Mouse (Mus musculus): ENCODE measurements around the gene Anxa5. TPM values are rescaled to one million over a fixed set of nuclear protein-coding genes. Genes with fewer than 3 reads are reported as not detected.

The Anxa5 gene
- polyA plus RNA-seq, 1 experiment from 2014 or later: 54.2 TPM

DNA sequence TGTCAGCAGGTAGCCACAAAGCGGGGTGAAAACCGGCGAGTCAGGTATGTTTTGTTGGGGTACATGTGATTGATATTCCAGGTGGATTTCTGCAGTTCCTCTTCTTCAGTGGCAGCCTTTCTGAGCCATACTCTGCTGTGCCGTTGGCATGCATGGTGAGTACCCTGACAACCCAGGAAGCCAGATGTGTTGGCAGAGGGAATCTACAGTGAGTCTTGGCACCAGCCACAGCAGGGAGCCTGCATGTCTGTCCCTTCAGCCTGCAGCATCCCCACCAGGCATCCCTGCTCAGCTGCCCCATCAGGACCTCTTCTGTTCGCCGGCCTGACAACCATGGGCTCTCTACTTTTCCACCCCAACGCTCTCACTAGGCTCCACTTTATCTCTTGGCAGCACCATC, 25.9 kb upstream of the Anxa5 start:
- H3K9ac ChIP-seq (ENCODE audit: low read depth, low read length): no peak overlapping the region
- H3K27ac ChIP-seq (ENCODE audit: low read length): no peak overlapping the region
- peaks cover 9% of the 10 kb centered on the region for H3K4me1 ChIP-seq (ENCODE audit: control insufficient read depth, insufficient read depth, low read length)
- no peaks in the 10 kb centered on the region for H3K36me3 ChIP-seq (ENCODE audit: control insufficient read depth, insufficient read depth, low read length)
- ATAC-seq: no peak
- no peaks in the 10 kb centered on the region for H3K9me3 ChIP-seq (replicated peaks; ENCODE audit: control insufficient read depth, low read length, poor library complexity, severe bottlenecking)
- no peak overlapping the region for H3K4me3 ChIP-seq (ENCODE audit: low read depth, low read length)
- no peak overlapping the region for H3K4me2 ChIP-seq (ENCODE audit: low read length)
- H3K27me3 ChIP-seq (ENCODE audit: control insufficient read depth, insufficient read depth, low read depth, low read length): no peaks in the 10 kb centered on the region
- WGBS: 73% methylated on average over 7 of the region's 7 CpGs

DNA sequence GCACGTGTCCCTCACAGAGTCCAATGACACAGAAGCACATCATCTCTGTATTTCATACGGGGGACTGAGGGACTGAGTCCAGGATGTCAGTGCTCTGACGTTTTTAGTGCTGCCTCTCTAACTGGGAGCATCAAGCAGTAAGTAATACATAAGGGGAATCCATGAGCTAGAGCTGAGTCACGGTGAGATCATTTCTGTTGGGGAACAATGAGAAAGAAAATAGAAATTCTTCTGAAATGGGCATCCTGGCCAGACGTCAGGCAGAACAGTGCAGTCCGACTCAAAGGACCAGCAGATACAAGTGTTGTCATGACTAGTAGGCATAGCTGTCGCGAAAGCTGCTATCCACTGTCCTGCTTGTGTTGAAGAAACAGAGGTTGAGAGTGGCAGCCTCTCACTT, 25.3 kb upstream of the Anxa5 start:
- Histone ChIP-seq H3K27me3 (ENCODE audit: control insufficient read depth, insufficient read depth, low read depth, low read length) (no peaks in the 10 kb centered on the region), H3K4me2 (ENCODE audit: low read length) (no peak overlapping the region), H3K36me3 (ENCODE audit: control insufficient read depth, insufficient read depth, low read length) (no peaks in the 10 kb centered on the region), H3K4me3 (ENCODE audit: low read depth, low read length) (no peak overlapping the region), H3K9ac (ENCODE audit: low read depth, low read length) (no peak overlapping the region), H3K27ac (ENCODE audit: low read length) (no peak overlapping the region), H3K9me3 (replicated peaks; ENCODE audit: control insufficient read depth, low read length, poor library complexity, severe bottlenecking) (no peaks in the 10 kb centered on the region), H3K4me1 (ENCODE audit: control insufficient read depth, insufficient read depth, low read length) (peaks cover 6% of the 10 kb centered on the region)
- WGBS: 86% methylated on average over 8 of the region's 8 CpGs
- ATAC-seq: no peak

DNA sequence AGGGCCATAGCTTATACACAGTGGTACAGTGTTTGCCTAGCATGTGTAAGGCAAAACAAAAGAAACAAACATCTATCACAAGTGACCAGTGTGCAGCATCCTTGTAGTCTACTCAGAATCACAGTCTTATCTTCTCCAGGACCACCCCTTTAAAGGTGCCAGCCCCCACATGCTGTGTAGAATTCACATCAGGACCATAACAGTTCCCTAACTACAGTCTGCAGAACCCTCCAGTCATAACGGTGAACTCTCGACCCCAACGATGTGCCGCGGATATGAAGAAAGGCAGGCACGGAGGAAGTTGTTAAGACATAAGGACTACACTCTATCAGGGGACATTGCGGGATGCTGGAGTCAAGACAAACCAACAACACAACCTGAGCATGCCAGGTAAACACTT, 23.7 kb upstream of the Anxa5 start:
- Histone ChIP-seq H3K4me1 (ENCODE audit: control insufficient read depth, insufficient read depth, low read length) (no peaks in the 10 kb centered on the region), H3K4me3 (ENCODE audit: low read depth, low read length) (no peak overlapping the region), H3K27me3 (ENCODE audit: control insufficient read depth, insufficient read depth, low read depth, low read length) (no peaks in the 10 kb centered on the region), H3K27ac (ENCODE audit: low read length) (no peak overlapping the region), H3K9me3 (replicated peaks; ENCODE audit: control insufficient read depth, low read length, poor library complexity, severe bottlenecking) (no peaks in the 10 kb centered on the region), H3K36me3 (ENCODE audit: control insufficient read depth, insufficient read depth, low read length) (no peaks in the 10 kb centered on the region), H3K9ac (ENCODE audit: low read depth, low read length) (no peak overlapping the region), H3K4me2 (ENCODE audit: low read length) (no peak overlapping the region)
- no peak for ATAC-seq
- WGBS: 94% methylated on average over 7 of the region's 7 CpGs

DNA sequence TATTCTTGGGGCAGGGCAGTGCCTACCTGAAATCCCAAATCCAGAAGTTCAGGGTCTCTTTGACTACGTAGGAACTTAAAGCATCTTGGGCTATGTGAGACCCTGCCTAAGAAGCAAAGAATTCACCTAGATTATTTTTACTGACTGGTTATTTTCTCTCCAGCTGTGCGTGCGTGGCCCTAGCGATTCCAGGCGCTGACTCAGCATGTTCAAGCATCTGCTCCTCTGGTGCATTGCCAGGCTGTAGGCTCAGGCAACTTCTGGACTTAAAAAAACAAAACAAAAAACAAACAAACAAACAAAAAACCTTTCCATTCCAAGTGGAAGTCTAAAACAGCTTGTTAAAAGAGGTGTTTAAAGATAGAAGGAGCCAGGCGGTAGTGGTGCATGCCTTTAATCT, 22.5 kb upstream of the Anxa5 start:
- Histone ChIP-seq H3K4me3 (ENCODE audit: low read depth, low read length) (no peak overlapping the region), H3K9me3 (replicated peaks; ENCODE audit: control insufficient read depth, low read length, poor library complexity, severe bottlenecking) (no peaks in the 10 kb centered on the region), H3K27me3 (ENCODE audit: control insufficient read depth, insufficient read depth, low read depth, low read length) (no peaks in the 10 kb centered on the region), H3K4me2 (ENCODE audit: low read length) (no peak overlapping the region), H3K27ac (ENCODE audit: low read length) (no peak overlapping the region), H3K36me3 (ENCODE audit: control insufficient read depth, insufficient read depth, low read length) (no peaks in the 10 kb centered on the region), H3K9ac (ENCODE audit: low read depth, low read length) (no peak overlapping the region), H3K4me1 (ENCODE audit: control insufficient read depth, insufficient read depth, low read length) (peaks cover 2% of the 10 kb centered on the region; the same call in 1 of the 2 replicates)
- 90% methylated on average over 6 of the region's 6 CpGs for WGBS
- ATAC-seq: no peak

DNA sequence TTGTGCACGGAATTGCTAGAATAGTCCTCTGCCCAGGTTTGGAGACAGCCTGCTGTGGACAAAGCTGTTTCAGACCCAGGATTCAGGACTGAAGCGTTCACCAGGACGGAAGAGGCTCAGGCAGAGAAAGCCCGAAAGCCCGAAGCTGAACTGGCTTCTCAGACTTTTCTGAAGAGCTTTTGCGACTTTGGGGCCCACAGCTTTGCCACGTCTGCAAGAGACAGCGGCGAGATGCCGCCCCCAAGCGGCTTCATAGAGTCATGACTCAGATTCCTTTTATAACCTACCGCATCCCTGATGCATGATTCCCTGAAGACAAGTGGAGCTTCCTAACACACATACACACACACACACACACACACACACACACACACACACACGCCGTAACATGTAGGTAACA, 21.1 kb upstream of the Anxa5 start:
- Histone ChIP-seq H3K4me1 (ENCODE audit: control insufficient read depth, insufficient read depth, low read length) (peaks cover 2% of the 10 kb centered on the region; the same call in 1 of the 2 replicates), H3K27me3 (ENCODE audit: control insufficient read depth, insufficient read depth, low read depth, low read length) (no peaks in the 10 kb centered on the region), H3K4me2 (ENCODE audit: low read length) (no peak overlapping the region), H3K9me3 (replicated peaks; ENCODE audit: control insufficient read depth, low read length, poor library complexity, severe bottlenecking) (no peaks in the 10 kb centered on the region), H3K36me3 (ENCODE audit: control insufficient read depth, insufficient read depth, low read length) (no peaks in the 10 kb centered on the region), H3K27ac (ENCODE audit: low read length) (no peak overlapping the region), H3K4me3 (ENCODE audit: low read depth, low read length) (no peak overlapping the region), H3K9ac (ENCODE audit: low read depth, low read length) (no peak overlapping the region)
- 20% methylated on average over 14 of the region's 14 CpGs for WGBS
- no peak for ATAC-seq

DNA sequence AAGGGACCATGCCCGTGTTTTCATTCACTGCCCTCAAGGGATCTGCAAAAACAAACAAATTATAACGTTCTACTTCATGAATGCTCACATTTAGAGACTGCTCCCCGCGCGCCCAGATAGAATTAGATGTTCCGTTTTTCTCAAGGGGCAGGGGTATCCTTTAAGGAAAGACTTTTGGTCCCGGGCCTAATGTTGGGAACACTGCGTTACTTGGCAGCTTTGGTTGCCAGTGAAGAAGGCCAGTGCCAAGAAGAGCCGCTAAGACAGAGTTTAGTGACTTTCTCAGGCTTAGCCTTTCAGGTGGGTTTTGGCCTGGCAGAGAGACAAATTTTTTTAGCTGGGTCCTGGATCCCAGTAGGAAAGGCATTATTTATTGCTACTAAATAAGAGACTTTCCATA, 20.6 kb upstream of the Anxa5 start:
- Histone ChIP-seq H3K36me3 (ENCODE audit: control insufficient read depth, insufficient read depth, low read length) (no peaks in the 10 kb centered on the region), H3K9ac (ENCODE audit: low read depth, low read length) (no peak overlapping the region), H3K4me1 (ENCODE audit: control insufficient read depth, insufficient read depth, low read length) (peaks cover 2% of the 10 kb centered on the region; the same call in 1 of the 2 replicates), H3K27ac (ENCODE audit: low read length) (no peak overlapping the region), H3K9me3 (replicated peaks; ENCODE audit: control insufficient read depth, low read length, poor library complexity, severe bottlenecking) (no peaks in the 10 kb centered on the region), H3K27me3 (ENCODE audit: control insufficient read depth, insufficient read depth, low read depth, low read length) (no peaks in the 10 kb centered on the region), H3K4me2 (ENCODE audit: low read length) (no peak overlapping the region), H3K4me3 (ENCODE audit: low read depth, low read length) (no peak overlapping the region)
- ATAC-seq: no peak
- 81% methylated on average over 9 of the region's 9 CpGs for WGBS

DNA sequence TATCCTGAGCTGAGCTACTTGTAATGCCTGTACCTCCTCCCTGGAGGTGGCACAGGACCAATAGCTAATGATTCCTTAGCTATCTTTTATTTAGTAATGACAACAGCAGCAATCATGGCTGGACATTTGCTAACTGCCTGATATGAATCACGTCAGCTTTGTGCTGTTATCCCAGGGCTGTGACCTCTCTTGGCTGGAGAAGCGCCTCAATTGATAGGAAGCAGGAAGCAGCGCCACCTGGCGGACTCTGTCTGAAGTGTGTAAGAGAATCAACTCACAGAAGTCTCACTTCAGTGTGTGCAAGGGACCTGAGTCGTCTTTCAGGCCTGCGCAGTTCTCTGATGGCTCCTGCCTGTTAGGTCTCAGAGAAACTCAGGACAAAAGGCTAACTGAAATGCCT, 19.7 kb upstream of the Anxa5 start:
- peak; percentile 75 for ATAC-seq
- Histone ChIP-seq H3K9me3 (replicated peaks; ENCODE audit: control insufficient read depth, low read length, poor library complexity, severe bottlenecking) (no peaks in the 10 kb centered on the region), H3K27ac (ENCODE audit: low read length) (no peak overlapping the region), H3K36me3 (ENCODE audit: control insufficient read depth, insufficient read depth, low read length) (no peaks in the 10 kb centered on the region), H3K4me1 (ENCODE audit: control insufficient read depth, insufficient read depth, low read length) (peaks cover 2% of the 10 kb centered on the region; the same call in 1 of the 2 replicates), H3K4me3 (ENCODE audit: low read depth, low read length) (no peak overlapping the region), H3K4me2 (ENCODE audit: low read length) (0 out of 2 replicates have a peak overlapping the region, but pooled peaks have one; percentile 2), H3K9ac (ENCODE audit: low read depth, low read length) (no peak overlapping the region), H3K27me3 (ENCODE audit: control insufficient read depth, insufficient read depth, low read depth, low read length) (no peaks in the 10 kb centered on the region)
- 11% methylated on average over 6 of the region's 6 CpGs for WGBS

DNA sequence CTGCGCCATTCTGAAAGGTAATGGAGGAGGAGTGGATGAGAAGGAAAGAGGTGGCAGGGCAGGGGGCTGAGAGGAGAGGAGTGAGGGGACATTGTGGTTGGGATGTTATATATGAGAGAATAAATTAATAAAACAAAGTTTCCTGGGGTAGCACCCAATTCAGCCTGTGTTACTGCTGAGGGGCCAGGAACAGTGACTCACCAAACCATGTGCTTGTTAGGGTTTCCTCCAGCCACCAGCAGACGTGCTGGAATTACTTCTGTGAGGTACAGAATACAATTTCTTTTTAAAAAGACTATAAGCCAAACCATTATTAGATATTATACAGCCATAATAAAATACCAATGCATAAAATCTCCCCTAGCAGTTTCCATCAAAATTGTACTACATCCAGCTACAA, 18.9 kb upstream of the Anxa5 start:
- no peak overlapping the region for H3K4me2 ChIP-seq (ENCODE audit: low read length)
- peaks cover 2% of the 10 kb centered on the region; the same call in 1 of the 2 replicates for H3K4me1 ChIP-seq (ENCODE audit: control insufficient read depth, insufficient read depth, low read length)
- no peak overlapping the region for H3K4me3 ChIP-seq (ENCODE audit: low read depth, low read length)
- 91% methylated on average over 2 of the region's 2 CpGs for WGBS
- H3K27ac ChIP-seq (ENCODE audit: low read length): no peak overlapping the region
- no peak for ATAC-seq
- H3K27me3 ChIP-seq (ENCODE audit: control insufficient read depth, insufficient read depth, low read depth, low read length): no peaks in the 10 kb centered on the region
- H3K9me3 ChIP-seq (replicated peaks; ENCODE audit: control insufficient read depth, low read length, poor library complexity, severe bottlenecking): no peaks in the 10 kb centered on the region
- no peak overlapping the region for H3K9ac ChIP-seq (ENCODE audit: low read depth, low read length)
- no peaks in the 10 kb centered on the region for H3K36me3 ChIP-seq (ENCODE audit: control insufficient read depth, insufficient read depth, low read length)

DNA sequence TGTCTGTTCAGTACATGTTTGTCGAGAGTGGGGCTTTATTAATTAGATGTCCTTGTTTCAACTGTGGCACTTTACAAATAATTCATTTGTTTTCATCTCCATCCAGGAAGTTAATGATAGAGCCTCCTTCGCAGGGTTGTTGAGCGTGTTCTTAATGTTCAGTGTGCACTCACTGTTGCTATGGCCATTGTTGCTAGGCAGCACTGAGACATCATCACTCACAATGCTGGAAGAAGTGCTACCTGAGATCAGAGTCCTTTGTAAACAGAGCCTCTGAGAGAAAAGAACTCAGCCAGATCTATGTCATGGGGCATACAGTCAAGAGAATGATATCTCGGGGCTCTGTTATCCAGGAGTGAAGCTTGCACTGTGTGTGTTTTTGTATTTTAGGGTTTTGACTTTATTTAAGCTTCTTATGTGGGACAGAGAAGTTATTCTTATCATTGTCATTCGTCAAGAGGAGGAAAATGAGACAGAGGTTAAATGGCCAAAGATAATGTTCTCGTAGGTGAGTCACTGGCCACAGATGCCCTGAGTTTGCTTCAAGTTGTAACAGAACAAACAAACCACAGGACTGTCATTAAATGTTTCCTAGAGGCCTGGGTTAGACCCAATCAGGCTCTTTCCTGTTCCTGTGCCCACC, 18.1 kb upstream of the Anxa5 start:
- H3K36me3 ChIP-seq (ENCODE audit: control insufficient read depth, insufficient read depth, low read length): no peaks in the 10 kb centered on the region
- no peak overlapping the region for H3K9ac ChIP-seq (ENCODE audit: low read depth, low read length)
- H3K27me3 ChIP-seq (ENCODE audit: control insufficient read depth, insufficient read depth, low read depth, low read length): no peaks in the 10 kb centered on the region
- H3K4me2 ChIP-seq (ENCODE audit: low read length): no peak overlapping the region
- H3K27ac ChIP-seq (ENCODE audit: low read length): no peak overlapping the region
- no peak overlapping the region for H3K4me3 ChIP-seq (ENCODE audit: low read depth, low read length)
- no peaks in the 10 kb centered on the region for H3K9me3 ChIP-seq (replicated peaks; ENCODE audit: control insufficient read depth, low read length, poor library complexity, severe bottlenecking)
- ATAC-seq: peak; percentile 83
- 61% methylated on average over 6 of the region's 6 CpGs for WGBS
- H3K4me1 ChIP-seq (ENCODE audit: control insufficient read depth, insufficient read depth, low read length): peaks cover 2% of the 10 kb centered on the region; the same call in 1 of the 2 replicates
